Mouse (Mus musculus) liver, embryonic 16.5 days (tissue): ENCODE measurements around the gene D2hgdh. TPM values are rescaled to one million over a fixed set of nuclear protein-coding genes. Genes with fewer than 3 reads are reported as not detected.

ENCODE experiments used
- ATAC-seq: fragments of 200-750 bp; cut with Nextera tagmentation; 2 replicates; pipeline ENCODE4 v1.8.0; 2017; ENCODE audit warnings: low read depth, mild to moderate bottlenecking, moderate number of reproducible peaks, moderate library complexity
- H3K27ac ChIP-seq: fragments of 300-500 bp; sonication (generic); 2 replicates; pipeline ENCODE4 v1.5.1; 2014; ENCODE audit warnings: mild to moderate bottlenecking, low read length
- H3K27me3 ChIP-seq: fragments of 300-500 bp; sonication (generic); 2 replicates; pipeline ENCODE4 v1.6.1; 2014; ENCODE audit warnings: low read depth, low read length, mixed read lengths; ENCODE audit not compliant: control insufficient read depth, insufficient read depth
- H3K36me3 ChIP-seq: fragments of 300-500 bp; sonication (generic); 2 replicates; pipeline ENCODE4 v1.6.1; 2014; ENCODE audit warnings: mild to moderate bottlenecking; ENCODE audit not compliant: control insufficient read depth, insufficient read depth
- H3K4me1 ChIP-seq: fragments of 300-500 bp; sonication (generic); 2 replicates; pipeline ENCODE4 v1.6.1; 2014; ENCODE audit warnings: low read depth, low read length, mixed read lengths; ENCODE audit not compliant: control insufficient read depth
- H3K4me2 ChIP-seq: fragments of 300-500 bp; sonication (generic); 2 replicates; pipeline ENCODE4 v1.6.1; 2014; ENCODE audit warnings: low read depth, low read length, mixed read lengths
- H3K4me3 ChIP-seq: fragments of 300-500 bp; sonication (generic); 2 replicates; pipeline ENCODE4 v1.5.1; 2014; ENCODE audit warnings: low read depth, mild to moderate bottlenecking, low read length
- H3K9ac ChIP-seq: fragments of 300-500 bp; sonication (generic); 2 replicates; pipeline ENCODE4 v1.6.1; 2014; ENCODE audit warnings: low read depth, low read length
- H3K9me3 ChIP-seq: fragments of 300-500 bp; sonication (generic); replicated peaks from 2 replicates; pipeline ENCODE4 v1.6.1; 2016; ENCODE audit warnings: low read length; ENCODE audit not compliant: control insufficient read depth
- WGBS: fragments of 180-500 bp; shearing (Covaris S2); extraction: QIAGEN DNeasy Blood & Tissue Kit; methylation state at CpG from one replicate; pipeline ENCODE4 v1.1.7; 2014; ENCODE audit not compliant: insufficient replicate concordance; 5-methylcytosine and 5-hydroxymethylcytosine counted together
- polyA plus RNA-seq: library from polyadenylated mRNA; unstranded; fragments of >200 nt; fragmentation: Nextera tagmentation; extraction: Ambion mirVana; gene quantifications from 2 replicates; pipeline ENCODE4 v1.2.1, GENCODE M21; 2015

The D2hgdh gene
- polyA plus RNA-seq, 1 experiment from 2014 or later, result 6.9 TPM

GRCm38 (mm10) chr1:93803556-93804507, 20.9 kb upstream of the D2hgdh start, which contains the start of gene Ing5:
Gene Ing5, plus strand, starts transcription at chr1:93803965.
- Histone ChIP-seq H3K4me1 (peaks cover 41% of the 10 kb centered on the region), H3K9me3 (no peaks in the 10 kb centered on the region), H3K9ac (peak within 1 kb of the TSS; percentile 87), H3K4me2 (peak within 1 kb of the TSS; percentile 98), H3K27ac (peak within 1 kb of the TSS; percentile 99), H3K4me3 (peak within 1 kb of the TSS; percentile 87), H3K36me3 (peaks cover 21% of the 10 kb centered on the region), H3K27me3 (no peaks in the 10 kb centered on the region)
- peak; percentile 89 for ATAC-seq
- WGBS, result under 1% methylated on average over 76 of the region's 94 CpGs

GRCm38 (mm10) chr1:93804818-93805217, 19.9 kb upstream of the D2hgdh start:
- Histone ChIP-seq H3K4me3 (peak overlapping the region; percentile 87), H3K9ac (peak overlapping the region; percentile 87), H3K4me2 (peak overlapping the region; percentile 98), H3K9me3 (no peaks in the 10 kb centered on the region), H3K36me3 (peaks cover 22% of the 10 kb centered on the region), H3K27ac (peak overlapping the region; percentile 99), H3K27me3 (no peaks in the 10 kb centered on the region), H3K4me1 (peaks cover 41% of the 10 kb centered on the region)
- no peak for ATAC-seq
- WGBS, result 39% methylated on average over 4 of the region's 4 CpGs

- no peak for ATAC-seq
- Histone ChIP-seq H3K4me2 (peak overlapping the region; percentile 98), H3K4me1 (peaks cover 41% of the 10 kb centered on the region), H3K27ac (peak overlapping the region; percentile 99), H3K36me3 (peaks cover 22% of the 10 kb centered on the region), H3K27me3 (no peaks in the 10 kb centered on the region), H3K4me3 (peak overlapping the region; percentile 87), H3K9me3 (no peaks in the 10 kb centered on the region), H3K9ac (peak overlapping the region; percentile 87)
- 35% methylated on average over 5 of the region's 5 CpGs for WGBS
Measured at GRCm38 (mm10) chr1:93805221-93805951, 19.3 kb upstream of the D2hgdh start.

GRCm38 (mm10) chr1:93808871-93809270, 15.8 kb upstream of the D2hgdh start:
- Histone ChIP-seq H3K27ac (no peak overlapping the region), H3K4me3 (no peak overlapping the region), H3K9me3 (no peaks in the 10 kb centered on the region), H3K36me3 (peaks cover 47% of the 10 kb centered on the region), H3K27me3 (no peaks in the 10 kb centered on the region), H3K9ac (no peak overlapping the region), H3K4me2 (no peak overlapping the region), H3K4me1 (peaks cover 18% of the 10 kb centered on the region)
- no peak for ATAC-seq
- 78% methylated on average over 4 of the region's 4 CpGs for WGBS

- no peaks in the 10 kb centered on the region for H3K27me3 ChIP-seq
- H3K9me3 ChIP-seq, result no peaks in the 10 kb centered on the region
- 89% methylated on average over 3 of the region's 3 CpGs for WGBS
- no peak overlapping the region for H3K9ac ChIP-seq
- H3K27ac ChIP-seq, result no peak overlapping the region
- H3K4me3 ChIP-seq, result no peak overlapping the region
- peaks cover 11% of the 10 kb centered on the region for H3K4me1 ChIP-seq
- no peak for ATAC-seq
- peaks cover 56% of the 10 kb centered on the region for H3K36me3 ChIP-seq
- H3K4me2 ChIP-seq, result no peak overlapping the region
Measured at GRCm38 (mm10) chr1:93810011-93810410, 14.7 kb upstream of the D2hgdh start.

- ATAC-seq, result no peak
- WGBS, result 70% methylated on average over 8 of the region's 8 CpGs
- Histone ChIP-seq H3K4me1 (no peaks in the 10 kb centered on the region), H3K4me3 (no peak overlapping the region), H3K27me3 (no peaks in the 10 kb centered on the region), H3K9me3 (no peaks in the 10 kb centered on the region), H3K36me3 (peaks cover 68% of the 10 kb centered on the region), H3K27ac (no peak overlapping the region), H3K4me2 (no peak overlapping the region), H3K9ac (no peak overlapping the region)
Measured at GRCm38 (mm10) chr1:93811495-93812039, 13.1 kb upstream of the D2hgdh start.

GRCm38 (mm10) chr1:93817823-93818532, 6.7 kb upstream of the D2hgdh start:
- ATAC-seq, result no peak
- H3K9me3 ChIP-seq, result no peaks in the 10 kb centered on the region
- H3K9ac ChIP-seq, result no peak overlapping the region
- no peaks in the 10 kb centered on the region for H3K4me1 ChIP-seq
- H3K4me3 ChIP-seq, result no peak overlapping the region
- no peaks in the 10 kb centered on the region for H3K27me3 ChIP-seq
- peaks cover 65% of the 10 kb centered on the region for H3K36me3 ChIP-seq
- 71% methylated on average over 8 of the region's 8 CpGs for WGBS
- no peak overlapping the region; the same call in 1 of the 2 replicates for H3K27ac ChIP-seq
- H3K4me2 ChIP-seq, result no peak overlapping the region

- no peak for ATAC-seq
- Histone ChIP-seq H3K4me3 (no peak overlapping the region), H3K9ac (no peak overlapping the region), H3K27ac (no peak overlapping the region; the same call in 1 of the 2 replicates), H3K9me3 (no peaks in the 10 kb centered on the region), H3K36me3 (peaks cover 59% of the 10 kb centered on the region), H3K4me1 (peaks cover under 1% of the 10 kb centered on the region), H3K27me3 (no peaks in the 10 kb centered on the region), H3K4me2 (no peak overlapping the region)
- WGBS, result 68% methylated on average over 7 of the region's 7 CpGs
Measured at GRCm38 (mm10) chr1:93818722-93819121, 6.0 kb upstream of the D2hgdh start.
